Mouse (Mus musculus): Measurements from ENCODE around the gene Ctdsp2. TPM values are rescaled to one million over a fixed set of nuclear protein-coding genes. Genes with fewer than 3 reads are reported as not detected.

Gene Ctdsp2
- polyA plus RNA-seq, 1 experiment = 118 TPM

GRCm38 (mm10) chr10:127036273-127036672, 57.8 kb downstream of the Ctdsp2 start:
- TF ChIP-seq CTCF (conservative IDR thresholded peaks at IDR 0.05; ENCODE audit: insufficient read depth, insufficient read length, low read depth, low read length) = no peak
- TF ChIP-seq POLR2A (IDR thresholded peaks at IDR 0.05; ENCODE audit: low read depth, low read length) = no peak
- Histone ChIP-seq H3K27ac (ENCODE audit: insufficient read depth, low read depth, low read length) (peak overlapping the region; percentile 77), H3K4me3 (ENCODE audit: insufficient read depth, low read depth, low read length) (no peak overlapping the region), H3K36me3 (ENCODE audit: control insufficient read depth, insufficient read depth, low read length) (no peaks in the 10 kb centered on the region), H3K4me1 (ENCODE audit: control insufficient read depth, insufficient read depth, low read length) (peaks cover 15% of the 10 kb centered on the region; the same call in 1 of the 2 replicates), H3K27me3 (replicated peaks; ENCODE audit: control insufficient read depth, insufficient read depth, low read length) (no peaks in the 10 kb centered on the region; the same call in 1 of the 2 replicates)
- peak; percentile 93 for DNase-seq
- WGBS = 51% methylated on average over 12 of the region's 12 CpGs

DNA sequence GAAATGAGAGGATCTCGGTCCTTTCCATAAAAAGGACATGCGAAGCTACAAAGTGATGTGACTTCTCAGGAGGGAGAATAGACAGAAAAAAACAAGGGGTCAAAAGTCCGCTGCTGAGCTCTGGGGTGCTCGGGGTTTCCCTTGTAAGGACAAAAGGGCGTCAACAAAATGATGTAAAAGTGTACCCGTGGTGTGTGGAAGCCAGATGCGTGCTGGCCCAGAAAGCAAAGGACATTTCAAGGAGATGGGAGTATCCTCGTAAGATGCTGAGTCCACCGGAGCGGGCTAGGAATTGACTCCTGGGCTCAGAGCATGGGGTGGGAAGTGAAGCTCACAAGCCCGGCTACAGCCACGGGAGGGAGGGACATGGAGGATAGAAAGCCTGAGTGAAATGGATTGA, 59.1 kb downstream of the Ctdsp2 start:
- Histone ChIP-seq H3K27ac (ENCODE audit: insufficient read depth, low read depth, low read length) (peak overlapping the region; percentile 66), H3K36me3 (ENCODE audit: control insufficient read depth, insufficient read depth, low read length) (no peaks in the 10 kb centered on the region), H3K4me3 (ENCODE audit: insufficient read depth, low read depth, low read length) (no peak overlapping the region), H3K4me1 (ENCODE audit: control insufficient read depth, insufficient read depth, low read length) (peaks cover 15% of the 10 kb centered on the region; the same call in 1 of the 2 replicates), H3K27me3 (replicated peaks; ENCODE audit: control insufficient read depth, insufficient read depth, low read length) (no peaks in the 10 kb centered on the region)
- TF ChIP-seq POLR2A (IDR thresholded peaks at IDR 0.05; ENCODE audit: low read depth, low read length) (no peak), CTCF (conservative IDR thresholded peaks at IDR 0.05; ENCODE audit: insufficient read depth, insufficient read length, low read depth, low read length) (no peak)
- peak; percentile 81 for DNase-seq
- WGBS = 52% methylated on average over 12 of the region's 12 CpGs

- H3K4me3 ChIP-seq (ENCODE audit: insufficient read depth, low read depth, low read length) = peak overlapping the region; percentile 92
- H3K27ac ChIP-seq (ENCODE audit: insufficient read depth, low read depth, low read length) = peak overlapping the region; percentile 79
- peaks cover 14% of the 10 kb centered on the region; the same call in 1 of the 2 replicates for H3K4me1 ChIP-seq (ENCODE audit: control insufficient read depth, insufficient read depth, low read length)
- no peaks in the 10 kb centered on the region for H3K27me3 ChIP-seq (replicated peaks; ENCODE audit: control insufficient read depth, insufficient read depth, low read length)
- TF ChIP-seq POLR2A (IDR thresholded peaks at IDR 0.05; ENCODE audit: low read depth, low read length) (no peak), CTCF (conservative IDR thresholded peaks at IDR 0.05; ENCODE audit: insufficient read depth, insufficient read length, low read depth, low read length) (no peak)
- DNase-seq = no peak
- WGBS = 2% methylated on average over 20 of the region's 20 CpGs
- H3K36me3 ChIP-seq (ENCODE audit: control insufficient read depth, insufficient read depth, low read length) = no peaks in the 10 kb centered on the region
Measured at GRCm38 (mm10) chr10:127040569-127041214, 62.2 kb downstream of the Ctdsp2 start.

DNA sequence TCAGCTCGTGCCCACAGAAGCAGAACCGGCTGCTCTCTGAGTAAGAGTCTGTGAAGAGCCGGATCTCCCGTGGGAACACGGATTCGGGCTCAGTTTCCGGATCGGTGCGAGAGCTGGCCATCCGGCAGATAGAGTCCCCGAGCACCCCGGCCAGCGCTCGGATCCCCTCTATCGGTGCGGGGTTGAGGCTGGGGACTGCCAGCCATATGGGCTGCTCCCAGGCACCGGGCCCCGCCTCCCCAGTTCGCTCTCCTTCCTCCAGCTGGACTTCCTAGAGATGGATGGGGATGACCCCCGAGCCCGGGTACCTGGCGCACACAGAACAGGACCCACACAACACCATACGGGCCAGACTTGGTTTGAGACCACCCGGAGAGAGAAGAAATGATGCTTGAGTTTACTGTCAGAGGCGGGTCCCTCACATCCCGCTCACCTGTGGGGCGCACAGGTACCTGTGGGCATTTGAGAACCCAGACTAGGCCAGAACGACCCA, 62.8 kb downstream of the Ctdsp2 start, which contains the start of the genes Mettl1 and Eef1akmt3:
TSS of gene Mettl1 (plus strand) at position 141 of the 493 bp plus-strand sequence.
TSS of gene Eef1akmt3 (minus strand) at position 240 of the 493 bp plus-strand sequence.
- under 1% methylated on average over 28 of the region's 28 CpGs for WGBS
- Histone ChIP-seq H3K27ac (ENCODE audit: insufficient read depth, low read depth, low read length) (peak within 1 kb of the TSS; percentile 79), H3K27me3 (replicated peaks; ENCODE audit: control insufficient read depth, insufficient read depth, low read length) (no peaks in the 10 kb centered on the region), H3K36me3 (ENCODE audit: control insufficient read depth, insufficient read depth, low read length) (no peaks in the 10 kb centered on the region), H3K4me1 (ENCODE audit: control insufficient read depth, insufficient read depth, low read length) (peaks cover 10% of the 10 kb centered on the region; the same call in 1 of the 2 replicates), H3K4me3 (ENCODE audit: insufficient read depth, low read depth, low read length) (peak within 1 kb of the TSS; percentile 92)
- peak; percentile 52 for DNase-seq
- no peak for TF ChIP-seq CTCF (conservative IDR thresholded peaks at IDR 0.05; ENCODE audit: insufficient read depth, insufficient read length, low read depth, low read length)
- TF ChIP-seq POLR2A (IDR thresholded peaks at IDR 0.05; ENCODE audit: low read depth, low read length) = no peak

DNA sequence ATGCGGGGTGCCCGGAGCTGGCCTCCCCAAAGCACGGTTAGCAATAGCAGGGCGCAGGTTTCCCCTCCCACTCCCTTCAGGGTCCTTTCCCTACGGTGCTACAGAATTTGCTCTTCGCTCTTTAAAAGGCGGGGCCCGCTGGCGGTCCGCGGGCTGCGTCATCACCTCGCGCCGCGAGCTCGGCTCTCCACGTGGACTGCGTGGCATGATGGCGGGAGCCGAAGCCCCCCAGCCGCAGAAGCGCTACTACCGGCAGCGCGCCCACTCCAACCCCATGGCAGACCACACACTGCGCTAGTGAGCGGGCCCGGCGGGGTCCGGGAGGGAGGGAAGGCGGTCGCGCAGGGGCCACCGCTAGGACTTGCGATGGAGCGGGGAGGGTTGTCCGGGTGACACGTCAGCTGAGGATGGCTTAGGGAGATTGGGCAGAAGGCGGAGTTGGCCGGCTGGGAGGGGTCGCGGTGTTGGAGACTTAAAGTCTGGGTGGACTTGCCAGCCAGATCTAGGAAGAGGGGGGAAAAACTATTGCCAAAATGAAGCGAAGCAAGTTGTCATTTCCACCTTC, 63.3 kb downstream of the Ctdsp2 start:
- peaks cover 10% of the 10 kb centered on the region; the same call in 1 of the 2 replicates for H3K4me1 ChIP-seq (ENCODE audit: control insufficient read depth, insufficient read depth, low read length)
- peak; percentile 92 for DNase-seq
- peak overlapping the region; percentile 92 for H3K4me3 ChIP-seq (ENCODE audit: insufficient read depth, low read depth, low read length)
- peak overlapping the region; percentile 79 for H3K27ac ChIP-seq (ENCODE audit: insufficient read depth, low read depth, low read length)
- no peaks in the 10 kb centered on the region for H3K27me3 ChIP-seq (replicated peaks; ENCODE audit: control insufficient read depth, insufficient read depth, low read length)
- no peak for TF ChIP-seq CTCF (conservative IDR thresholded peaks at IDR 0.05; ENCODE audit: insufficient read depth, insufficient read length, low read depth, low read length)
- no peak for TF ChIP-seq POLR2A (IDR thresholded peaks at IDR 0.05; ENCODE audit: low read depth, low read length)
- no peaks in the 10 kb centered on the region for H3K36me3 ChIP-seq (ENCODE audit: control insufficient read depth, insufficient read depth, low read length)
- WGBS = under 1% methylated on average over 44 of the region's 44 CpGs

GRCm38 (mm10) chr10:127042468-127043115, 64.1 kb downstream of the Ctdsp2 start:
- Histone ChIP-seq H3K36me3 (ENCODE audit: control insufficient read depth, insufficient read depth, low read length) (no peaks in the 10 kb centered on the region), H3K4me1 (ENCODE audit: control insufficient read depth, insufficient read depth, low read length) (peaks cover 10% of the 10 kb centered on the region; the same call in 1 of the 2 replicates), H3K4me3 (ENCODE audit: insufficient read depth, low read depth, low read length) (peak overlapping the region; percentile 92), H3K27ac (ENCODE audit: insufficient read depth, low read depth, low read length) (peak overlapping the region; percentile 77), H3K27me3 (replicated peaks; ENCODE audit: control insufficient read depth, insufficient read depth, low read length) (no peaks in the 10 kb centered on the region)
- TF ChIP-seq CTCF (conservative IDR thresholded peaks at IDR 0.05; ENCODE audit: insufficient read depth, insufficient read length, low read depth, low read length) (no peak), POLR2A (IDR thresholded peaks at IDR 0.05; ENCODE audit: low read depth, low read length) (no peak)
- no peak for DNase-seq
- 11% methylated on average over 5 of the region's 5 CpGs for WGBS
